Comparison of ENCODE assay signal across 14 mouse cellular contexts in the genomic region with DNA sequence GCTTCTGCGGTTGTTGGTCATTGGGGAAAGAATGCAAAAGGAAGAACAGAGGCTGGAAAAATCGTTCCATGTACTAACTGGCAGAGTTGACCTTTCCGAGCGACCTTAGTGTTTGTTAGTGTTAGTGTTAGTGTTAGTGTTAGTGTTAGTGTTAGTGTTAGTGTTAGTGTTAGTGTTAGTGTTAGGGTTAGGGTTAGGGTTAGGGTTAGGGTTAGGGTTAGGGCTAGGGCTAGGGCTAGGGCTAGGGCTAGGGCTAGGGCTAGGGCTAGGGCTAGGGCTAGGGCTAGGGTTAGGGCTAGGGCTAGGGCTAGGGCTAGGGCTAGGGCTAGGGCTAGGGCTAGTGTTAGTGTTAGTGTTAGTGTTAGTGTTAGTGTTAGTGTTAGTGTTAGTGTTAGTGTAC. TPM values are rescaled to one million over a fixed set of nuclear protein-coding genes. Genes with fewer than 3 reads are reported as not detected.
ATAC-seq lines count a peak whose summit lies in the region.
"Had no signal": no experiment of that assay in that cellular context is flagged by ENCODE, and none has a peak within 500 bp of the region (broad histone marks: within the 10 kb centered on the region; RNA-seq: fewer than 3 reads in every experiment).

No protein-coding gene starts in this region.

- peak; percentile 63; the same call in 1 of the 2 replicates for ATAC-seq in monocyte, adult 5-6 weeks (replicated peaks; ENCODE audit: insufficient number of reproducible peaks, low FRiP score, low TSS enrichment, poor library complexity, severe bottlenecking)
- ATAC-seq in neutrophil, adult 5-6 weeks (ENCODE audit: extremely low read depth, insufficient number of reproducible peaks, low FRiP score, poor library complexity, severe bottlenecking), result peak; percentile 58; the same call in 1 of the 2 replicates

RNA-seq across cellular contexts. Expression of a gene that starts 50.4 kb away (rescaled TPM):
- not detected in 3 replicates for total RNA-seq in monocyte, adult 5-6 weeks (2017)
- total RNA-seq in neutrophil, adult 5-6 weeks (2017), result not detected in 2 replicates
- total RNA-seq: adrenal gland, adult 18-20 months; adrenal gland, adult 2 months; adrenal gland, adult 8-10 months; adrenal gland, postnatal 10 days; adrenal gland, postnatal 14 days; adrenal gland, postnatal 25 days; adrenal gland, postnatal 36 days; adrenal gland, postnatal 4 days; CH12.LX; ES-E14; G1E; MEL had no signal
